Mouse (Mus musculus): Measurements from ENCODE around the gene Gm28710.

DNA sequence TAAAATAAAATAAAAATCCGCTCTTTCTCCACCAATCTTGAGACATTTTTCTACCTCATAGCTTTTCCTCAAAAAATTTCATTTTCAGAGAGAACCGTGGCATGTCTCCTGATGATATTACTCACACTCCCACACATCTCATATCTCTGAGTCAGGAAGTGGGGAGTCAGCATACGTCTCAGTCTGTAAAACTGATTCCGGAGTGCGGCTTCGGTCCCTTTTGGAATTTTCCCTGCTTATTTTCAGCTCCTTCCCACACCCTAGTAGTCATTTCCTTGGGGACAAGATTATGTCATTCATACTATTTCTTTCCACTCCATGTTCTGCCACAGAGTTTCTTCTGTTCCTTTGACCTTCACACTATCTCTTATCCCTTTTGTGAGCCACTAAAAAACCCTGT is 3.4 kb downstream of the Gm28710 start:
- TF ChIP-seq CTCF (IDR thresholded peaks at IDR 0.05; ENCODE audit: low read depth) (no peak), EP300 (IDR thresholded peaks at IDR 0.05; ENCODE audit: low read depth) (no peak)
